Mouse (Mus musculus): ENCODE measurements around the gene Ankfn1.

Ankfn1 gene

GRCm38 (mm10) chr11:89693686-89694085 lies 83.8 kb downstream of the Ankfn1 start:
- ATAC-seq (ENCODE audit: insufficient number of reproducible peaks, low FRiP score, low TSS enrichment), result no peak

- ATAC-seq (ENCODE audit: insufficient number of reproducible peaks, low FRiP score, low TSS enrichment), result no peak
Observed at GRCm38 (mm10) chr11:89676922-89677321, 100.5 kb downstream of the Ankfn1 start.

GRCm38 (mm10) chr11:89673916-89674507 lies 103.4 kb downstream of the Ankfn1 start:
- no peak for ATAC-seq (ENCODE audit: insufficient number of reproducible peaks, low FRiP score, low TSS enrichment)

GRCm38 (mm10) chr11:89672510-89673085 lies 104.9 kb downstream of the Ankfn1 start:
- no peak for ATAC-seq (ENCODE audit: insufficient number of reproducible peaks, low FRiP score, low TSS enrichment)

- no peak for ATAC-seq (ENCODE audit: insufficient number of reproducible peaks, low FRiP score, low TSS enrichment)
Observed at GRCm38 (mm10) chr11:89665170-89665880, 112.1 kb downstream of the Ankfn1 start.

- no peak for ATAC-seq (ENCODE audit: insufficient number of reproducible peaks, low FRiP score, low TSS enrichment)
Observed at GRCm38 (mm10) chr11:89659048-89659447, 118.4 kb downstream of the Ankfn1 start.

GRCm38 (mm10) chr11:89656556-89656955 lies 120.9 kb downstream of the Ankfn1 start:
- ATAC-seq (ENCODE audit: insufficient number of reproducible peaks, low FRiP score, low TSS enrichment), result no peak

GRCm38 (mm10) chr11:89635740-89636139 lies 141.7 kb downstream of the Ankfn1 start:
- ATAC-seq (ENCODE audit: insufficient number of reproducible peaks, low FRiP score, low TSS enrichment), result no peak

- ATAC-seq (ENCODE audit: insufficient number of reproducible peaks, low FRiP score, low TSS enrichment), result no peak
Observed at GRCm38 (mm10) chr11:89631315-89631714, 146.1 kb downstream of the Ankfn1 start.

GRCm38 (mm10) chr11:89628562-89628961 lies 148.9 kb downstream of the Ankfn1 start:
- no peak for ATAC-seq (ENCODE audit: insufficient number of reproducible peaks, low FRiP score, low TSS enrichment)

- no peak for ATAC-seq (ENCODE audit: insufficient number of reproducible peaks, low FRiP score, low TSS enrichment)
Observed at GRCm38 (mm10) chr11:89627232-89627631, 150.2 kb downstream of the Ankfn1 start.

- ATAC-seq (ENCODE audit: insufficient number of reproducible peaks, low FRiP score, low TSS enrichment), result no peak
Observed at GRCm38 (mm10) chr11:89623698-89624445, 153.6 kb downstream of the Ankfn1 start.

- ATAC-seq (ENCODE audit: insufficient number of reproducible peaks, low FRiP score, low TSS enrichment), result no peak
Observed at GRCm38 (mm10) chr11:89619955-89620354, 157.5 kb downstream of the Ankfn1 start.

GRCm38 (mm10) chr11:89615806-89616205 lies 161.6 kb downstream of the Ankfn1 start:
- ATAC-seq (ENCODE audit: insufficient number of reproducible peaks, low FRiP score, low TSS enrichment), result no peak

GRCm38 (mm10) chr11:89611596-89611995 lies 165.9 kb downstream of the Ankfn1 start:
- ATAC-seq (ENCODE audit: insufficient number of reproducible peaks, low FRiP score, low TSS enrichment), result no peak

- ATAC-seq (ENCODE audit: insufficient number of reproducible peaks, low FRiP score, low TSS enrichment), result no peak
Observed at GRCm38 (mm10) chr11:89608071-89608470, 169.4 kb downstream of the Ankfn1 start.

- ATAC-seq (ENCODE audit: insufficient number of reproducible peaks, low FRiP score, low TSS enrichment), result no peak
Observed at GRCm38 (mm10) chr11:89607270-89607669, 170.2 kb downstream of the Ankfn1 start.

GRCm38 (mm10) chr11:89606346-89606745 lies 171.1 kb downstream of the Ankfn1 start:
- no peak for ATAC-seq (ENCODE audit: insufficient number of reproducible peaks, low FRiP score, low TSS enrichment)

- no peak for ATAC-seq (ENCODE audit: insufficient number of reproducible peaks, low FRiP score, low TSS enrichment)
Observed at GRCm38 (mm10) chr11:89602966-89603365, 174.5 kb downstream of the Ankfn1 start.

- no peak for ATAC-seq (ENCODE audit: insufficient number of reproducible peaks, low FRiP score, low TSS enrichment)
Observed at GRCm38 (mm10) chr11:89600921-89601515, 176.4 kb downstream of the Ankfn1 start.
